In the genomic region with DNA sequence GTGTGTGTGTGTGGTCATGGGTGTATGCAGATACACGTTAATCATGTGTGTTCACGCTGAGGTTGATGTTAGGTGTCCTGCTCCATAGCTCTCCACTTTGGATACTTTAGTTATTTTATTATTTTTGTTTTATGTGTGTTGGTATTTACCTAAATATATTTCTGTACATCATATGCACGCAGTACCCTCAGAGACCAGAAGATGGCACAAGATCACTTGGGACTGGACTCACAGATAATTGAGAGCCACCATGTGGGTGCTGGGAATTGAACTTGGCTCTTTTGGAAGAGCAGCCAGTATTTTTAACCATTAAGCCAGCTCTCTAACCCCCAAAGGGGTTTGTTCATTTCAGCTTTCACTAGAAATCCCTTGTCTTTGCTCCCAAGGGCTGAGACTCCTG, we compare ENCODE assay signal across 9 mouse cellular contexts. TPM values are rescaled to one million over a fixed set of nuclear protein-coding genes. Genes with fewer than 3 reads are reported as not detected.
A peak's percentile ranks its signal among the peaks of the same experiment; 100 is the strongest.
DNase-seq lines count a peak whose midpoint lies in the region; ATAC-seq lines count a peak whose summit lies in the region.
"Had no signal": no experiment of that assay in that cellular context is flagged by ENCODE, and none has a peak within 500 bp of the region (broad histone marks: within the 10 kb centered on the region; RNA-seq: fewer than 3 reads in every experiment).

No protein-coding gene starts in this region.

- no peaks in the 10 kb centered on the region for H3K27me3 ChIP-seq in limb, embryonic 11.5 days (ENCODE audit: control insufficient read depth, insufficient read depth, low read length)
- no peaks in the 10 kb centered on the region for H3K27me3 ChIP-seq in limb, embryonic 10.5 days (ENCODE audit: low read depth, poor library complexity, severe bottlenecking)
- H3K27me3 ChIP-seq in forebrain, embryonic 15.5 days = no peaks in the 10 kb centered on the region
- H3K27me3 ChIP-seq: neural tube, embryonic 13.5 days had no signal

- ATAC-seq in limb, embryonic 11.5 days (ENCODE audit: insufficient number of reproducible peaks, low FRiP score, low TSS enrichment, low read depth) = no peak
- no peak for ATAC-seq in forebrain, embryonic 15.5 days (replicated peaks)

- no peak overlapping the region for H3K9ac ChIP-seq in limb, embryonic 11.5 days (ENCODE audit: low read length)
- no peak overlapping the region for H3K9ac ChIP-seq in forebrain, embryonic 15.5 days (replicated peaks)
- H3K9ac ChIP-seq: neural tube, embryonic 13.5 days had no signal

- H3K36me3 ChIP-seq in limb, embryonic 11.5 days (ENCODE audit: control insufficient read depth, insufficient read depth, low read length) = no peaks in the 10 kb centered on the region
- peaks cover 3% of the 10 kb centered on the region; the same call in 1 of the 2 replicates for H3K36me3 ChIP-seq in limb, embryonic 10.5 days
- peaks cover 7% of the 10 kb centered on the region; the same call in 1 of the 2 replicates for H3K36me3 ChIP-seq in forebrain, embryonic 15.5 days

- H3K9me3 ChIP-seq in limb, embryonic 11.5 days (ENCODE audit: control insufficient read depth, low read length) = no peaks in the 10 kb centered on the region
- H3K9me3 ChIP-seq in limb, embryonic 10.5 days (replicated peaks) = no peaks in the 10 kb centered on the region
- no peaks in the 10 kb centered on the region for H3K9me3 ChIP-seq in forebrain, embryonic 15.5 days
- H3K9me3 ChIP-seq: neural tube, embryonic 13.5 days had no signal

- peak; percentile 41 to 48 for DNase-seq in cerebellum, postnatal 10 days
- DNase-seq in cerebellum, adult 11 months = no peak
- DNase-seq in limb, embryonic 11.5 days (ENCODE audit: low spot score) = peak; percentile 25
- no peak for DNase-seq in limb, embryonic 10.5 days (ENCODE audit: low spot score)
- DNase-seq in adipocyte (ENCODE audit: low spot score) = peak; percentile 9
- peak; percentile 47 for DNase-seq in retina, postnatal 1 day
- DNase-seq in adrenal gland, adult 2 months = no peak

- H3K27ac ChIP-seq in limb, embryonic 11.5 days (replicated peaks; ENCODE audit: low read depth, low read length) = no peak overlapping the region
- H3K27ac ChIP-seq in limb, embryonic 10.5 days = no peak overlapping the region
- no peak overlapping the region for H3K27ac ChIP-seq in forebrain, embryonic 15.5 days (replicated peaks)
- H3K27ac ChIP-seq: neural tube, embryonic 13.5 days had no signal

- H3K4me2 ChIP-seq in limb, embryonic 11.5 days (ENCODE audit: low read depth, severe bottlenecking) = no peak overlapping the region
- no peak overlapping the region for H3K4me2 ChIP-seq in forebrain, embryonic 15.5 days (replicated peaks)
- H3K4me2 ChIP-seq: neural tube, embryonic 13.5 days had no signal

- 89% methylated on average over 3 of the region's 3 CpGs for WGBS in limb, embryonic 11.5 days
- 90% methylated on average over 3 of the region's 3 CpGs for WGBS in limb, embryonic 10.5 days
- 80% methylated on average over 3 of the region's 3 CpGs for WGBS in forebrain, embryonic 15.5 days

- H3K4me3 ChIP-seq in limb, embryonic 11.5 days (ENCODE audit: low read depth, low read length) = no peak overlapping the region
- no peak overlapping the region for H3K4me3 ChIP-seq in limb, embryonic 10.5 days
- no peak overlapping the region for H3K4me3 ChIP-seq in forebrain, embryonic 15.5 days
- H3K4me3 ChIP-seq: neural tube, embryonic 13.5 days had no signal

- H3K4me1 ChIP-seq in limb, embryonic 11.5 days (ENCODE audit: control insufficient read depth, insufficient read depth, low read length) = no peaks in the 10 kb centered on the region
- no peaks in the 10 kb centered on the region for H3K4me1 ChIP-seq in limb, embryonic 10.5 days
- peaks cover 9% of the 10 kb centered on the region; the same call in 1 of the 2 replicates for H3K4me1 ChIP-seq in forebrain, embryonic 15.5 days

RNA-seq across cellular contexts. Expression of a gene that starts 48.1 kb away (rescaled TPM):
- 37.8 and 38.0 TPM in 2 replicates for polyA plus RNA-seq in limb, embryonic 11.5 days (2014; fragmentation: Nextera tagmentation; extraction: Ambion mirVana)
- polyA plus RNA-seq in limb, embryonic 10.5 days (2016; fragmentation: Nextera tagmentation; extraction: Ambion mirVana) = 28.9 and 30.6 TPM in 2 replicates
- total RNA-seq in adrenal gland, adult 2 months (2021) = 10 to 100 TPM; 34.7 to 38.7 TPM
- polyA plus RNA-seq in adrenal gland, adult 2 months (2012; rRNA removed) = 19.4 and 31.2 TPM in 2 replicates
- 28.6 and 30.7 TPM in 2 replicates for polyA plus RNA-seq in forebrain, embryonic 15.5 days (2015; fragmentation: Nextera tagmentation; extraction: Ambion mirVana)

Comparison
In these comparisons a context has a peak if more than half of its experiments do, and no peak if none do; other contexts are left out.
1. DNase-seq: peak in cerebellum, postnatal 10 days (2 of 2), limb, embryonic 11.5 days (single experiment), adipocyte (single experiment) and retina, postnatal 1 day (single experiment); none in cerebellum, adult 11 months (single experiment), limb, embryonic 10.5 days (single experiment) and adrenal gland, adult 2 months (single experiment).